Mouse (Mus musculus) mouse trophoblast stem cell (cell line): ENCODE data around the gene D2hgdh.

Source experiments
- in situ Hi-C, 2 experiments: fragments of 300-500 bp; cut with MseI, MboI; formaldehyde crosslinking; loops; 2 replicates in 1 of 2; 3 replicates in 1 of 2; pipeline ENCODE4 v1.15.1; 2025

D2hgdh gene

DNA sequence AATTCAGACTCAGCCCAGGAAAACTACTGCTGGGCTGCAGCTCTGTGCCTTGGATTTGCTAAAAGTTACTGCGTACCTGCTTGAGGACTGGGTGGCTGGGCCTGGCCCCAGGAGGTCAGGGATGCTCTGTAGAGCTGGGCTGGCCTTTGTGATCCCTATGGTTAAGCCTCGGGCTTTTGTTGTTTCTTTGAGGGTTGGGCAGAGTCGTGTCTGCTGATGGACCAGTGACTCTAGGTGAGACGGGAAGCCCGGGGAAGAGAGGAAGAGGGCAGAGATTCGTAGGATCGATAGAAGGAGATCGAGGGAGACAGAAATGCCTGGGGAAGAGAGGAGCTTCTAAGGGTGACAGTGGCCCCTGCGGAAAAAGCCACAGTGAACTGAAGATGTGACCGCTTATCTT, at the start of gene D2hgdh:
TSS of gene D2hgdh (plus strand) at position 301 of the 400 bp plus-strand sequence.
- in situ Hi-C loops = no loop called here

DNA sequence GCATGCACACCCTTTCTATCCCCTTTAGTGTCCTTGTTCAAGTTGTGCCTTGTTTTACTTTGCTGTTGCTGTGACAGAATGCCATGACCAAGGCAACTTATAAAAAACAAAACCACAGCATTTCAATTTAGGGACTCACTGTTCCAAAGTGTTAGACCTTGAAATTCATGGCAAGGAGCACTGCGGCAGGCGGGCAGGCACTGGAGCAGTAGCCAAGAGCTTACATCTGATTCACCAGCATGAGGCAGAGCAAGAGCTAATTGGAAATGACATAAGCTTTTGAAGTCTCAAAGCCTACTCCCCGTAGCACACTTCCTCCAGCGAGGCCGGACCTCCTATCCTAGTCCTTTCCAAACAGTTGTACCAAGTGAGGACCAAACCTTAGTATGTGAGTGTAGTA, 48.0 kb upstream of the D2hgdh start:
- in situ Hi-C loops = no loop called here

DNA sequence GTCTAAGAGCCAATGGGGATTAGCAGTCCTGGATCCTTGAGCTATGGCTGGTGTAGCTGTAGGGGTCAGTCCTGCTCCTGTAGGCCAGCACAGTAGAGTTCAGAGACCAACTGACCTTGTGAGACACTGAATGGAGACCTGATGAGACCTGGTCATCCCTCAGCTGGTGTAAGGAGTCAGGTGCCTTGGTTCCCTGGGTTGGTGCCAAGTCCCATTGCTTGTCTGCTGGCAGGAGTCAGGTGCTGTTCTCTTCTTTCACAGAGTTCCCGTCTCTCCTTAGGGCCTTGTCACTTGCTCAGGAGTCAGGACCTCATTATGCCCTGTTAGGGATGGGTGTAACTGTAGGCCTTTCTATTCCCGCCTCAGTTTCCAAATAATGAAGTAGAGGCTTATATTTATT, 37.8 kb upstream of the D2hgdh start:
- in situ Hi-C loops = no loop called here

DNA sequence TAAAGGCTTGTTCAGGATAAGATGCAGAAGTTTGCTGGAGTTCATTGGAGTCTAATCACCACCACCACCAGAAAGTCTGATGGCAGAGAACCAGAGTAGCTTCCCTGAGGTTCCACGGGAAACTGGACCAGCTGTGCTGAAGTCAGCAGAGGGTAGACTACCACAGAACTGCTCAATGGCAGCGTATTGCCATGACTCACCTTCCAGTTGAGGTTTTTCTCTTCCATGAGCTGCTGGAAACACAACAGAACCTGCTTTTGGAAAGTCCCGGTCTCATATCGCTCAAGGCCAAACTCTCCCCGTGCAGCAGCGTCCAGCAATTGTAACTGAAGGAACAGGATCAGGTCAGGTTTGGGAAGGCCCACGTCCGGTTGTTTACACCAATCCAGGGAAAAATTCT, 30.2 kb upstream of the D2hgdh start:
- in situ Hi-C loops = no loop called here

DNA sequence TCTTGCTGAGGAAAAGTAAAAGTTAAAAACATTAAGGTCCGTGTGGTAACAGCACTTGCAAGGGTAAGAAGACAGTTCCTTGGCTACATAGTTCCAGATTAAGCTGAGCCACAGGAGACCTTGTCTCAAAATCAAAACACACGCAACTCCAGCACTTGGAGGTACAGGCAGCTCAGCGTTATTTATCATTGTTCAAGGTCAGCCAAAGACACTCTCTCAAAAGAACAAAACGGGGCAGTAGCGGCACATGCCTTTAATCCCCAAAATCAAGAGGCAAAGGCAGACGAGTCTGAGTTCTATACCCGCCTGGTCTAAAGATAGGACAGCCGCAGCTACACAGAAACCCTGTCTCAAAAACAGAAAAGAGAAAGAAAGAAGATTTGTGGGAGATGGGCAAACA, 28.8 kb upstream of the D2hgdh start:
- in situ Hi-C loops = no loop called here

DNA sequence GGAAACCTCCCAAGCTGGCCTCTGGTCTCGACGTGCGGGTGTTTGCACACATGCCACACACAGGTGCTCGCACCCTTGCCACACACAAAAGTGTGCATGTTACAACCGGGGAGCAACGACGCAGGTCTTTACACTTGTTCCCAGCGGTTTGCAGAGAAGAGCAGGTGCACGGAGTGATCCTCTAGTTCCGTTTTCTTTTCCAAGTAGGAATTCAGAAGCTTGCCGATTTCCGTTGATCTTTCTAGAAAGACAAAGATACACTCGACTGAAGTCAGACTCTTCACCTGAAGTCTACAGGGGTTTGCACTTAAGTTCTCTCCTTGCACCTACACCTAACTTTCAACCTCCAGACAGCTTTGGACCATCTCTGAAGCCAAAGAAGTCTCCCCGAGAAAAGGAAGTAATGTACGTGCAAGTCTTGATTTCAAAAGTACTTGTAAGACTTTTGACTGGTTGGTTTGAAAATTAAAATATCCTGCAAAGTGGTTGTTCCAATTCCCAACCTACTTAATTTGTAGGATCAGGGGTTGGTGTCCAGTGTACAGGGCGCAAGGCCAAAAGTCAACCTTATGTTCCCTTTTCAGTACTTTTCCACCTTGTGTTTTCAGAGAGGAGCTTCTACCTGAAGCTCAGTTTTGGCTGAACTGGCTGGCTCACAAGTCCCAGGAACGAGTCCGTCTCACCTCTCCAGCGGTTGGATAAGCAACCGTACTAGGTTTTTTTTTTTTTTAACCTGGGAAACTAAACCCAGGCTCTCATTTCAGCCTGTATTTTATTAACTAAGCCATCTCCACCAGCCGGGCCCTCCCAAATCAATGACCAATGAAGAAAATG, 23.8 kb upstream of the D2hgdh start:
- in situ Hi-C loops = no loop called here

DNA sequence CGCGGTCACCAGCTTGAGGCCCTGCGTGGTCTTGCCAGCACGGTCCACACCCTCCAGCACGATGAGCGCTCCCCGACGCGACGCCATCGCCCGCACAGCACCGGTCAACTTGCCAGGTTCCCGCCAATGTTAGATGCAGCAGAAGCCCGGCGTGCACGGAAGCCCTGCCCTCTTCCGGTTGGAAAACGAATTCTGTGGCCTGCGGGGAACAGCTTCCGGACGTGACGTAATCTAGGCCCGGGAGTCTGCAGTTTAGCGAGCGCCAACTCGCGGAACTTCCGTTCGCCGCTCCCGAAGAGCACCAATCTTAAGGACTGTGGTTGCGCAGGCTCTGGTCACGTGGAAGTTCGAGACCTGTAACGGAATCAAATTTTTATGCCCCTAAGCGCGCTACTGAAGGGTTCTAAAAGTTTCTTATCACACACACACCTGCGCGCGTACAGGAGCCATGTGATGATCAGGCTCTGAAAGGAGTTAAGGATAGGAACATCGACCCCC, 22.9 kb upstream of the D2hgdh start, which contains the start of gene Dtymk:
TSS of gene Dtymk (minus strand) at position 194 of the 498 bp plus-strand sequence.
- in situ Hi-C loops = no loop called here

DNA sequence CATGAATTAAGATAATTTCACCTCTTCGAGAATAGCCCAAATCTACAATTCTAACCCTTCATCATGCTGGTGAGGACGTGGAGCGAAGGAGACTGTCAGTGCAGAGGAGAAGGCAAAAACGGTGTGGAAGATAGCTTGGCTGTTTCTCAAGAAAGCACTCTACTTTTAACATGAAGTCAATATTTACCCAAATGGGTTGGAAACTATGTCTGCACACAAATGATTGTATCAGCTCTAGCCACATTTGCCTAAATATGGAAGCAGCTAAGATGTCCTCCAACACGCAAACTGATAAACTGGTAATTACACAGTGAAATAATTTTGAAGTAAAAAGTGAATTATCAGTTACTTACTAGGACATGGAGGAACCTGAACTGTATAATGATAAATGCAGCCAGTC, 21.9 kb upstream of the D2hgdh start:
- in situ Hi-C loops = no loop called here

DNA sequence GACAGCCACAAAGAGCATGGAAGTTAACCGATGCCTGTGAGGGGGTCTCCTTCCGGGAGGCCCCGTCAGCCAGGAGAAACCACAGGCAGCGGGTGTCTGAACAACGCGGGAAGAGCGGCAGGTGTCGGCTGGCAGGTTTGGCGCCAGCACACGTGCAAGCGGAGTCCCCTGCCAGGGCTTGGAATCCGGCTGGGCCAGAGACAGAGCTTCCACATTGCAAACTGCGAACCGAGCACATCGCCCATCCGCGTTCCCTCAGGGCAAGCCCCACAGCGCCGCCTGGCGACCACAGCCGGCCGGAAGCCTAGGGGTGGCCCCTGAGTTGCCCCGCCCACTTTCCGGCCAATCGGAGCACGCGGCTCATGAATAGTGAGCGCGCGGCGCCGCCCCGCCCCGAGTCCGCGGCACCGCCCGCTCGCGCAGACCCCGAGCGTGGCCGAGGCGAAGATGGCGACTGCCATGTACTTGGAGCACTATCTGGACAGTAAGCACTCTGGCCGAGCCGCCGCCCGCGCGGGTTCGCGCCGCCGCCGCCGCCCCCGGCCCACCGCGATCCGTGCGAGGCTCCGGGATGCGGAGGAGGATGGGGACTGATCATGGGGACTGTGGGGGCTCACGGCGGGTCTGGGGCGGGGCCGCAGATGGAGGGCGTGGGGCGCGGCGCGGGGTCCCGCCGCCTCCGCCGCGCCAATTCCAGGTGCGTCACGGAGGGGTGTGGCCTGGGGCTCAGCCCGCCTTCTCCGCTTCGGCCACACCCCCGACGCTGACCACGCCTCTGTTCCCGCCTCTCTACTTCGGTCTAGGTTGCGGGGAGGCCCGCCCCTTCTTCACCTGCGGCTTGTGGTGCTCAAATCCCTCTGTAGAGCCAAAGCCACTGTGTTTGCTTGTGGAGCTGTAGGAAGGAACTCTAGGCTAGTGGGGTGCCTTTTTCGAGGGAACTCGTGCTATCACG, 20.9 kb upstream of the D2hgdh start, which contains the start of gene Ing5:
TSS of gene Ing5 (plus strand) at position 410 of the 952 bp plus-strand sequence.
- in situ Hi-C loops = no loop called here

DNA sequence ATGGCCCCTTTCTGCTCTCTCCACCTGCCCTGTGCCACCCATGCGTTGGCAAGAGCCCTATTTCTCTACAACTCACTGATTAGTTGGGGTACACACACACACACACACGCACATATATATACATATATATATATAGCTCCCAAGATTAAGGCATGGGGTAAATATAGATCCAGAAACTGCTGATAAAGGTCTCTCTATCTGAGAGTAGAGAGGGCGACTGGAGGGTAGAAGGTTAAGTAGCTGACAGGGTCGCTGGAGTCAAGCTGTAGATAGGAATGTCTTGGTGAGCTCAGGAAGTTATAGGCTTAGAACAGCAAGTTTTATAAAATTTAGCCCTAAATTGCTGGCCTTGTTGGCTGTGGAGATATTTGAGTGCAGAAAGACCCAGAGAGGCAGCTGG, 19.9 kb upstream of the D2hgdh start:
- in situ Hi-C loops = no loop called here

DNA sequence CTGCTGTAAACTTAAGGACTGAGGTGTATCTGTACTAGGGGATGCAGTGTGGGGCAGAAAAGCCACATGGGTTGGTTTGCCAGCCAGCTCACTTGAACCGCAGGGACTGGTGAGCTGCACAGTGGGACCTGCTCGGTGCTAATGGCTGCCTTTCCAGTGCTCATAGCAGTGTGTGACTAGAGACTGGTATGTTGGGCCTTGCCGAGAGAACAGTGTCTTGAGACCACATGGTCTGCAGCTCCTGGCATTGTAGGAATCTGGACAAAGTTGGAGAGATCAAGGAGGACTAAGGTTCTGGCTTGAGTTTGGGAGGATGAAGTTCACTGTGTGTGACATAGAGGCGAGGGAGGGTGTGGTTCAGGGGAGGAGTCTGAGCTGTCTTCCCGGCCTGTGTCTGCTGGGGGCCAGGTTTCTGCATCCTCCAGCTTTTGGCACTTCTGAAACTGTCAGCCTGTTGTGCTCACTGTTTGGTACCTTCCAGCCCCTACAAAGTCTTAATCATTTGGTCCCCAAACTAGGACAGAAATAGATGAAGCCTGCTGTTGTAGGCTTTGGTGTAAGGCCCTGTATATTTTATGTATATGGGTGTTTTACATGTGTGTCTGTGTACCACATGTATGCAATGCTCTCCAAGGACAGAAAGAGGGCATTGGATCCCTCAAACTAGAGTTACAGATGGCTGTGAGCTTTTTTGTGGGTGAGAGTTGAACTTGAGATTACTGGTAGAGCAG, 19.3 kb upstream of the D2hgdh start:
- in situ Hi-C loops = no loop called here

DNA sequence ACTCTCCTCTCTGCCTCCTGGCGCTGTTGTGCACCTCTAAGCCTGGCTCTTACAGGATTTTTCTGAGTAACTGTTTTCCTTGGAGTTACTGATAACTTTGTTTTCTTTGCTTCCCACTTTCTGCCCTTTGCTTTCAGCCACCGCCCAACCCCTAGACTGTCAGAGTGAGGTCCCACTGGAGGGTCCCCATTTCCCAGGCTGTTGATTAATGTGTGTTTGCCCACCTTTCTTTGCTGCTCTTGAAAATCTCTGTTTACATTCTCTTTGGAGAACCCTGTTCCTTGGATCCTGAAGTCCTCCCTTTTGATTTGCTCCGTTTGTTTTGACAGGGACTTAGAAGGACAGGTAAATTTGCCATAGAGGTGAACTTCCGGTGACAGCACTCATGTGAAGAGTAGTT, 15.8 kb upstream of the D2hgdh start:
- in situ Hi-C loops = no loop called here

DNA sequence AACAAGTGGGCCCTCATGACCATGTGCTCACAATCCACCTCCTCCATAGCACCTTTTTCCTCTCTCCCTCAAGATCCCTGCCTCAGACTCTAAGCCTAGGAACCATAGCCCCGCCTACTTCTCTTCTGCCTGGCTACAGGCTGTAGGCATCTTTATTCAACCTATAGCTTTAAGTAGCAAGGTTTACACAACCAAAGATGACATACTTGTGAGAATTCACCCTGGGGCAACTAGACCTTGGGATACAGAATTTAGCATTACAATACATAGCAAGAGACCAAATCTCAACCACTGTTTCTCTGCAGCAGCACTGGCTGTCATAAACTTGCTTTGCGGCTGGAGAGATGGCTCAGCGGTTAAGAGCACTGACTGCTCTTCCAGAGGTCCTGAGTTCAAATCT, 14.7 kb upstream of the D2hgdh start:
- in situ Hi-C loops = no loop called here

DNA sequence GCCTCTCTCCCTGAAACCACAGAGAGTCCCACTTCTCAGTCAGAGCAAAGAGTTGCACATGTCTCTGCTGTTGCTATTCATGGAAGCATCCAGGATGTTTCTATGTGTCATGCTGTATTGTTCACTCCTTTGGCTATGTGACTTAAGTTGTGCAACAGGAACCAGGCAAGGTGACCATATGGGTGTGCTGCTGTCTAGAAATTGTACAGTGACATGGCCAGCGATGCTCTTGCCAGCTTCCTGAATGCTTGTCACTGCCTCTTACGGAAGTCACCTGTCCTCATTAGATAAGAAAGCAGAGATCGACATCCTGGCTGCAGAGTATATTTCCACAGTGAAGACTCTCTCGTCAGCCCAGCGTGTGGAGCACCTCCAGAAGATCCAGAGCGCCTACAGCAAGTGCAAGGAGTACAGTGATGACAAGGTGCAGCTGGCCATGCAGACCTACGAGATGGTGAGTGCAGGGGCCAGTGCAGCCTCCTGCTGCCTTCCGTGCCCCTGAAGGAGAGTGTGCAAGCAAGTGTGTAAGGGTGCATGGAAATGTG, 13.1 kb upstream of the D2hgdh start:
- in situ Hi-C loops = no loop called here

DNA sequence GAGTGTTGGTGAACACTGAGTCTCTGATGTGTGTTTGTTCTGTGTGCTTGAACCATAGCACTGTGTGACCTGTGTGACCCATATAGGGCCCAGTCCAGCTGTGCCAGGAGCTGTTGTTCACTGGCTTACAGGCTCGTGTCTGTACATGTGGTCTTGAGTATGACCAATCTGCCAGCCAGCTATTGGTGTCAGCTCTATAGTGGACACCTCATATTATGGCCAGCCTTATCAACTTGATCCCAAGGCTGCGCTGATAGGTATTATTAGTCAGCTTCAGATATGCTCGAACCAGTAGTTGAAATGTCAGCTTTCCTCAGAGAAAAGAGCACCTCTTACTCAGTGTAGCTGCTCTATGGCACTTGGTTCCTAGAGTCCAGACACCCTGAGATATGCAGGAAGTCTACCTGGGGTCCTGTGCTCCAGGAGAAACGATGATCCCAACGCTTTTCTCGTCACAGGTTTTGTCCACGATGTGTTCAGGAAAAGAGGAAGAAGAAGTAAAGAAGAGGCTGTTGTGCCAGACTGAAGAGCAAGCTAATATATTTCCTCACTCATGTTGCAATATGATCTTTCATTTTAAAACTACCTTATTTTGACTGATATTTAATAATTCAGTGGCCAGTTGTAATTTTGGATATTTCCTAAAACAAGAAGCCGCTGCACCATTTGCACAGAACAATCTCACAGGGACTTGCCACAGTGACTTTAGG, 6.7 kb upstream of the D2hgdh start:
- in situ Hi-C loops = no loop called here

DNA sequence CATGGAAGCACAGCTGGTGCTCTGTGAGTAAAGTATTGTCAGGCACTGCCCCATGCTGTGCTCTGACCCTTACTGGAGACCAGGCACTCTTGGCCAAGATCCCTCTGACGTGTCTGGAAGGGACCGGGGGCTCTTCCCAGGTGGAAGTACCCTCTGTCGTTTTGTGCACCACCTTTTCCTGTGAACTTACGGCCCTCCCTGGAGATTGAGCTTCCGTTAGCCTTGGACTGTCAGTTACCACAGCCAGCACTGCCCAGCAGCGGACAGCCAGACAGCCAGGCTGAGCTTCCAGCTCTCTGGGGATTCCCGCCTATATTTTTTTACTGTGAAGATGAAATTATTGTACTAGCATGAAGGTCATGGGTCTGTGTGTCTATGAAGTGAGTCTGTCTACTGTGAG, 6.0 kb upstream of the D2hgdh start:
- in situ Hi-C loops = no loop called here

DNA sequence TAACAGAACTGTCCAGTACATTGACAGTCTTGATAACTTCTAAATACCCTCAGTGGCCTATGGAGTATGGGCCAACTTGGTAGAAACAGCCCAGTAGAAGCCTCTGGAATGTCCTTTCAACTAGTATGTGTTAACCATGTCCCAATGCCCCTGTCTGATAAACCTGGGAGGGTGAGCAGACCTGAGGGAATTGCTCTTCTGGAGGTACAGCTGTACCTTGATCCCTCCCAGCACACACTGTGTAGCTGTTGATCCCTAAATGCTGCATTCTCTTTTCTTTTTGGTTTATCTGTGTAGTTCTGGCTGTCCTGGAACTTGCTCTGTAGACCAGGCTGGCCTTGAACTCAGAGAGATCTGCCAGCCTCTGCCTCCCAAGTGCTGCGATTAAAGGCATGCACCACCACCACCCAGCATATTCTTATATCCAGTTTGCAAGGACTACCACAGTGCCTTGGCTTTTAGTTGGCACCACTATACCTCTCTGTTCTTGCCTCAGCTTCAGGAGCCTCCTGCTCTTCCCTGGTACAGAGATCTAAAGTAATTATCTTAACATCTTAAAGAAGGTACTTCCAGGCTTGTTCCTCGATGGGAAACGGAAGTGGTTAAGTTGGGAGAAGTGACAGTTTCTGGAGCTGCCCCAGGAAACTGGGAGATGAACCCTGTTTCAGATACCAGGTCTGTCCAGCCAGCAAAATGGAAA, 763 bp upstream of the D2hgdh start:
- in situ Hi-C loops = no loop called here

DNA sequence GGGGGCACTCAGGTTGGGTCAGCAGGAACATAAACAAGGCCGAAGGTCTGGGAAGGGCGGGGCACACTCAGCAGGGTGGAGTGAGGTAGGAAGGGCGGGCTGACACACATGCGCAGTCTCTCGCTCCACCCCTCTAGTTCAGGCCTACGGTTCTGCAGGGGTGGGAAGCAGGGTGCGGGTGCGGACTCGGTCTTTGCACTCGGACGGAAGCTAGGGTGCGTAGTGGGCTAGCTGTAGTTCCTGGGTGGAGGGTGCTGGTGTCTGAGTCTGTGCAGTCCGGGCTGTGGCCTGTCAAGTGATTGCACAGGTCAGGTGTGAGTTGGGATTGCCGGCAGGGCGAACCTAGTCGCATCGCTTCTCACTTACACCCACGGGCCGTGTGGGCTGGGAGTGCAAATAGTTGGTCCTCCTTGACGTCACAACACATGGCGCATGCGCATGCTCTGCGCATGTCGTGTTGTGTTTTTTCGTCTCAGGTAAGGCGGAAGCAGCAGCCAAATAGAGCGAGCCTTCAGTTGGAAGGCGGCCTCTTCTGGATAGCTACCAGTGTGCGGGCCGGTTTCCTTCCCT, 481 bp downstream of the D2hgdh start:
- in situ Hi-C loops = no loop called here

DNA sequence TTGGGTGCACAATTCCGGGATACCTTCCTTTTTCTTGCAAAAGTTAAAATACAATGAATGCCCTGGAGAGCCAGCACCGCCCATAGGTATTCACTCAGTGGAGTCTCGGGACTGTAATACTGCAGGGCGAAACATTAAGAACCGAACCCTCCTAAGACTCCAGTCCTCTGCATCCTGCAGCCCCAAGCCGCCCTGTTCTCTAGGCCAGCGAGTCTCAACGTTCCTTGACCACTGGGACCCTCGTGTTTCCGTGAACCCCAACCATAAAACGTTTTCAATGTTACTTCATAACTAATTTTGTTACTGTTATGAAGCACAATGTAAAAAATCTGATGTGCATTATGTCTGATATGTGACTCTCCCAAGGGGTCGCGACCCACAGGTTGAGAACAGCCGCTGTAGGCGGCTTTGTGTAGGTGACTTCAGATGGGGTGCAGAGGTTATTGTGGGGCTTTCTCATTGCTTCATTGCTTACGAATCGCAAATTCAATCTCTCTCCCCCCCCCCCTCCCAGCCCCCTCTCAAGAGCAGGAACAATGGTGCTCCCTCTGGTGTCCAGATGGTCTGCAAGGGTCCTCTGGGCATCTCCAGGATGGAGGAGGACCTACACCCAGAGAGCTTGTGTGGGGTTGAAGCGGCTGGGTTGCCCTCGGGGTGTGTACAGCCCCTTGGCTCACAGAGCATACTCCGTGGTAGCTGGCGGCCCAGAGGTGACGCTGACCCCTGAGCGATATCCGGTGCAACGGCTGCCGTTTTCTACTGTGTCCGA, 1.2 kb downstream of the D2hgdh start:
- in situ Hi-C loops = no loop called here
